Mouse (Mus musculus): ENCODE data around the gene Tbc1d4. TPM values are rescaled to one million over a fixed set of nuclear protein-coding genes. Genes with fewer than 3 reads are reported as not detected.

Gene Tbc1d4
- polyA plus RNA-seq, 1 experiment, result 5.6 TPM

- Histone ChIP-seq H3K27ac (ENCODE audit: insufficient read depth, low read length) (no peak overlapping the region), H3K4me1 (ENCODE audit: control insufficient read depth, insufficient read depth, insufficient read length) (no peaks in the 10 kb centered on the region), H3K36me3 (ENCODE audit: control insufficient read depth, insufficient read depth, low read length) (no peaks in the 10 kb centered on the region), H3K27me3 (ENCODE audit: control insufficient read depth, insufficient read depth, low read length) (no peaks in the 10 kb centered on the region), H3K4me3 (ENCODE audit: extremely low read depth, insufficient read depth, insufficient read length) (no peak overlapping the region)
- no peak for DNase-seq (ENCODE audit: low read depth in 1 of 2, low spot score in 2 of 2)
- 84% methylated on average over 11 of the region's 11 CpGs for WGBS
- TF ChIP-seq POLR2A (IDR thresholded peaks at IDR 0.05; ENCODE audit: low read depth, low read length) (no peak), CTCF (IDR thresholded peaks at IDR 0.05; ENCODE audit: extremely low read depth, insufficient read depth, insufficient read length, insufficient replicate concordance) (no peak)
Observed at GRCm38 (mm10) chr14:101513163-101513562, 95.8 kb downstream of the Tbc1d4 start.

- no peak overlapping the region for H3K27ac ChIP-seq (ENCODE audit: insufficient read depth, low read length)
- no peaks in the 10 kb centered on the region for H3K36me3 ChIP-seq (ENCODE audit: control insufficient read depth, insufficient read depth, low read length)
- TF ChIP-seq CTCF (IDR thresholded peaks at IDR 0.05; ENCODE audit: extremely low read depth, insufficient read depth, insufficient read length, insufficient replicate concordance) (no peak), POLR2A (IDR thresholded peaks at IDR 0.05; ENCODE audit: low read depth, low read length) (no peak)
- WGBS, result 11% methylated on average over 8 of the region's 8 CpGs
- H3K4me3 ChIP-seq (ENCODE audit: extremely low read depth, insufficient read depth, insufficient read length), result no peak overlapping the region
- DNase-seq (ENCODE audit: low read depth in 1 of 2, low spot score in 2 of 2), result no peak
- no peaks in the 10 kb centered on the region for H3K27me3 ChIP-seq (ENCODE audit: control insufficient read depth, insufficient read depth, low read length)
- no peaks in the 10 kb centered on the region for H3K4me1 ChIP-seq (ENCODE audit: control insufficient read depth, insufficient read depth, insufficient read length)
Observed at GRCm38 (mm10) chr14:101511410-101511809, 97.6 kb downstream of the Tbc1d4 start.

GRCm38 (mm10) chr14:101510540-101511313, 98.3 kb downstream of the Tbc1d4 start:
- no peaks in the 10 kb centered on the region for H3K4me1 ChIP-seq (ENCODE audit: control insufficient read depth, insufficient read depth, insufficient read length)
- 34% methylated on average over 13 of the region's 13 CpGs for WGBS
- no peak for DNase-seq (ENCODE audit: low read depth in 1 of 2, low spot score in 2 of 2)
- H3K36me3 ChIP-seq (ENCODE audit: control insufficient read depth, insufficient read depth, low read length), result no peaks in the 10 kb centered on the region
- H3K27ac ChIP-seq (ENCODE audit: insufficient read depth, low read length), result no peak overlapping the region
- no peak for TF ChIP-seq POLR2A (IDR thresholded peaks at IDR 0.05; ENCODE audit: low read depth, low read length)
- no peak for TF ChIP-seq CTCF (IDR thresholded peaks at IDR 0.05; ENCODE audit: extremely low read depth, insufficient read depth, insufficient read length, insufficient replicate concordance)
- H3K27me3 ChIP-seq (ENCODE audit: control insufficient read depth, insufficient read depth, low read length), result no peaks in the 10 kb centered on the region
- H3K4me3 ChIP-seq (ENCODE audit: extremely low read depth, insufficient read depth, insufficient read length), result no peak overlapping the region

- no peak overlapping the region for H3K27ac ChIP-seq (ENCODE audit: insufficient read depth, low read length)
- H3K36me3 ChIP-seq (ENCODE audit: control insufficient read depth, insufficient read depth, low read length), result no peaks in the 10 kb centered on the region
- DNase-seq (ENCODE audit: low read depth in 1 of 2, low spot score in 2 of 2), result no peak
- H3K27me3 ChIP-seq (ENCODE audit: control insufficient read depth, insufficient read depth, low read length), result no peaks in the 10 kb centered on the region
- TF ChIP-seq CTCF (IDR thresholded peaks at IDR 0.05; ENCODE audit: extremely low read depth, insufficient read depth, insufficient read length, insufficient replicate concordance) (no peak), POLR2A (IDR thresholded peaks at IDR 0.05; ENCODE audit: low read depth, low read length) (no peak)
- WGBS, result 85% methylated on average over 7 of the region's 7 CpGs
- H3K4me1 ChIP-seq (ENCODE audit: control insufficient read depth, insufficient read depth, insufficient read length), result no peaks in the 10 kb centered on the region
- no peak overlapping the region for H3K4me3 ChIP-seq (ENCODE audit: extremely low read depth, insufficient read depth, insufficient read length)
Observed at GRCm38 (mm10) chr14:101509759-101510158, 99.2 kb downstream of the Tbc1d4 start.

- Histone ChIP-seq H3K36me3 (ENCODE audit: control insufficient read depth, insufficient read depth, low read length) (no peaks in the 10 kb centered on the region), H3K27me3 (ENCODE audit: control insufficient read depth, insufficient read depth, low read length) (no peaks in the 10 kb centered on the region), H3K27ac (ENCODE audit: insufficient read depth, low read length) (no peak overlapping the region), H3K4me3 (ENCODE audit: extremely low read depth, insufficient read depth, insufficient read length) (no peak overlapping the region), H3K4me1 (ENCODE audit: control insufficient read depth, insufficient read depth, insufficient read length) (no peaks in the 10 kb centered on the region)
- no peak for TF ChIP-seq POLR2A (IDR thresholded peaks at IDR 0.05; ENCODE audit: low read depth, low read length)
- TF ChIP-seq CTCF (IDR thresholded peaks at IDR 0.05; ENCODE audit: extremely low read depth, insufficient read depth, insufficient read length, insufficient replicate concordance), result no peak
- DNase-seq (ENCODE audit: low read depth in 1 of 2, low spot score in 2 of 2), result no peak
- 96% methylated on average over 7 of the region's 7 CpGs for WGBS
Observed at GRCm38 (mm10) chr14:101507956-101508355, 101.0 kb downstream of the Tbc1d4 start.

- WGBS, result 92% methylated on average over 17 of the region's 17 CpGs
- Histone ChIP-seq H3K36me3 (ENCODE audit: control insufficient read depth, insufficient read depth, low read length) (no peaks in the 10 kb centered on the region), H3K4me3 (ENCODE audit: extremely low read depth, insufficient read depth, insufficient read length) (no peak overlapping the region), H3K27ac (ENCODE audit: insufficient read depth, low read length) (no peak overlapping the region), H3K27me3 (ENCODE audit: control insufficient read depth, insufficient read depth, low read length) (no peaks in the 10 kb centered on the region), H3K4me1 (ENCODE audit: control insufficient read depth, insufficient read depth, insufficient read length) (no peaks in the 10 kb centered on the region)
- no peak for DNase-seq (ENCODE audit: low read depth in 1 of 2, low spot score in 2 of 2)
- TF ChIP-seq POLR2A (IDR thresholded peaks at IDR 0.05; ENCODE audit: low read depth, low read length) (no peak), CTCF (IDR thresholded peaks at IDR 0.05; ENCODE audit: extremely low read depth, insufficient read depth, insufficient read length, insufficient replicate concordance) (no peak)
Observed at GRCm38 (mm10) chr14:101507146-101507545, 101.8 kb downstream of the Tbc1d4 start.

GRCm38 (mm10) chr14:101505805-101506204, 103.2 kb downstream of the Tbc1d4 start:
- Histone ChIP-seq H3K4me1 (ENCODE audit: control insufficient read depth, insufficient read depth, insufficient read length) (no peaks in the 10 kb centered on the region), H3K27ac (ENCODE audit: insufficient read depth, low read length) (no peak overlapping the region), H3K36me3 (ENCODE audit: control insufficient read depth, insufficient read depth, low read length) (no peaks in the 10 kb centered on the region), H3K27me3 (ENCODE audit: control insufficient read depth, insufficient read depth, low read length) (no peaks in the 10 kb centered on the region), H3K4me3 (ENCODE audit: extremely low read depth, insufficient read depth, insufficient read length) (no peak overlapping the region)
- DNase-seq (ENCODE audit: low read depth in 1 of 2, low spot score in 2 of 2), result no peak
- TF ChIP-seq CTCF (IDR thresholded peaks at IDR 0.05; ENCODE audit: extremely low read depth, insufficient read depth, insufficient read length, insufficient replicate concordance) (no peak), POLR2A (IDR thresholded peaks at IDR 0.05; ENCODE audit: low read depth, low read length) (no peak)

All from spleen, adult 2 months (tissue).